Mouse (Mus musculus) ovary, adult 10 weeks (tissue): Measurements from ENCODE around the gene Ifi208. TPM values are rescaled to one million over a fixed set of nuclear protein-coding genes. Genes with fewer than 3 reads are reported as not detected.

Source experiments
- polyA plus RNA-seq: library from polyadenylated mRNA; stranded (reverse); fragments of 350-450 nt; fragmentation: Illumina TruSeq; extraction: RNeasy Lipid Tissue Mini Kit (QIAGEN cat#74804); gene quantifications from one replicate; pipeline ENCODE4 v1.2.3, GENCODE M21; 2014

The Ifi208 gene
- 2.9 TPM for polyA plus RNA-seq

DNA sequence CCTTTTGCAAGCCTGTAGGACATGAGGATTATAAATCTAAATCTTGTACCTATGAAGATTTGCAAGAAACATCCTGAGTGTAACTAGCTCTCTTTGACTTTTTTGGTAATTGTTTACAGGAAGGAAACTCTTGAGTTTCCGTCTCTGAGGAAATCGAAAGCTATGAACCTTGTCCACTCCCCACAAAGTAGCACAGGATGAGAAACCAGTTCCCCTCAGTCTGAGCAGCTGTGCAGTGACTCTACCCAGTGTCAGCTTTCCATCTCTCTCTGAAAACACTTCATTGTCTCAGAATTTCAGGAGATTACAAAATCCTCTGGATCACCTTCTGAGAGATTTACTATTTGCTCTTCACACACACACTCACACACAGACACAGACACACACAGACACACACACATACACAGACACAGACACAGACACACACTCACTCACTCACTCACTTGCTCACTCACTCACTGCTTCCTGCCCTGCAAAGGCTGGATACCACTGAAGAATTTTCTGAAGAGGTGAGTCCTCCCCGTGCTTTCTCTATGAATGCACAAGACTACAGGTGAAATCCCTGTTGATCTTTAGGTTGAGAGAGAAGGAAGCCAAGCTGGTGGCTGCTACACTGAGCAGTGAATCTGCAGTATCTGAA, at the start of gene Ifi208:
Ifi208 (plus strand) TSS at position 218 of the 640 bp plus-strand sequence.

DNA sequence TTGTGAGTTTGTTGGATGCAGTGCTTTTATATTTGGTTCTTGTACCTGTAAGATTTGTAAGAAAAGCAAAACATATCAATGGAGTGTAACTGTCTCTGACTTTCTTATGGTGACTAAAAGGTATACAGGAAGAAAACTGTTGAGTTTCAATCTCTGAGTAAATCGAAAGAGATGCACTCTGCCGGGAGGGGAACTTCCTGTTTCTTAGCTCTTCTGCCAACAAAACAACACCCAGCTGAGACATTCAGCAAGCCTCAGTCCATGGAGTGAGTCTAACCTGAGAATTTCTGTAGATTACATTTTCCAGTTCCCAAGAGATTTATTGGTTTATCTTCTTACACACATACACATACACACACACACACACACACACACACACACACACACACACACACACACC, 42.9 kb upstream of the Ifi208 start, which contains the start of gene Ifi209:
Ifi209 (plus strand) TSS at position 296 of the 400 bp plus-strand sequence.

DNA sequence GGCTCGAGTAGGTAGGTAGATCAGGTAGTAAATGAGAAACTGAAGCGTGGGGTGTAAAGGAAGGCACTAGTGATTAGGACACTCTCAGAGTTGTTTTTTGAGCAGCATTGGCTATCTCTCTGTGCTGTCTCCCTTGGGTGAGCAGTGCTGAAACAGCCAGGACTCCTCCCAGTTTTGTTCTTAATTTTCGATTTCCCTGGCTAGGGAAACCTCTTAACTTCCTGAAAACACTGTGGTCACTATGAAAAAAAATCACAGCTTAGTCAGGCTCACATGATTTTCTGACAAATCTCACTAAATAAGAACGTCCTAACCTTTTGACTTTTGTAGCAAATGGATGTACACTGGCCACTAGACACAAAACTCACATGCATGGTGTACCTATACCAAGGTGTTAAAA, 68.2 kb downstream of the Ifi208 start, which contains the start of gene Ifi207:
Ifi207 (minus strand) TSS at position 92 of the 400 bp plus-strand sequence.

Other genes starting within 250 kb of the Ifi208 start
- 1.0 TPM for gene Ifi206, start 182.6 kb upstream of the Ifi208 start, polyA plus RNA-seq
- not detected for gene Ifi214, start 137.7 kb upstream of the Ifi208 start, polyA plus RNA-seq
- gene Ifi213, start 74.4 kb upstream of the Ifi208 start, polyA plus RNA-seq = 5.9 TPM
- gene Ifi209, start 42.8 kb upstream of the Ifi208 start, polyA plus RNA-seq = 8.4 TPM
- gene Ifi207, start 68.1 kb downstream of the Ifi208 start, polyA plus RNA-seq = 17.6 TPM
- gene Ifi204, start 93.3 kb downstream of the Ifi208 start, polyA plus RNA-seq = 43.0 TPM
- gene Ifi211, start 239.4 kb downstream of the Ifi208 start, polyA plus RNA-seq = 24.1 TPM